Mouse (Mus musculus) limb, embryonic 15.5 days (tissue): ENCODE results near the gene Rpl26. TPM values are rescaled to one million over a fixed set of nuclear protein-coding genes. Genes with fewer than 3 reads are reported as not detected.

Experiments used
- ATAC-seq: fragments of 200-750 bp; cut with Nextera tagmentation; 2 replicates; pipeline ENCODE4 v1.8.0; 2017; ENCODE audit warnings: low read depth, moderate TSS enrichment; ENCODE audit not compliant: insufficient number of reproducible peaks, low FRiP score, low TSS enrichment
- H3K27ac ChIP-seq: fragments of 300-500 bp; sonication (generic); 2 replicates; pipeline ENCODE4 v1.5.1; 2015; ENCODE audit warnings: moderate library complexity, mild to moderate bottlenecking, inconsistent platforms
- H3K27me3 ChIP-seq: fragments of 300-500 bp; sonication (generic); 2 replicates; pipeline ENCODE4 v1.6.1; 2015; ENCODE audit warnings: inconsistent platforms
- H3K36me3 ChIP-seq: fragments of 300-500 bp; sonication (generic); 2 replicates; pipeline ENCODE4 v1.6.1; 2015; ENCODE audit warnings: inconsistent platforms
- H3K4me1 ChIP-seq: fragments of 300-500 bp; sonication (generic); 2 replicates; pipeline ENCODE4 v1.6.1; 2015; ENCODE audit warnings: inconsistent platforms
- H3K4me2 ChIP-seq: fragments of 300-500 bp; sonication (generic); 2 replicates; pipeline ENCODE4 v1.6.1; 2015; ENCODE audit warnings: mild to moderate bottlenecking, inconsistent platforms
- H3K4me3 ChIP-seq: fragments of 300-500 bp; sonication (generic); 2 replicates; pipeline ENCODE4 v1.5.1; 2015; ENCODE audit warnings: mild to moderate bottlenecking, inconsistent platforms
- H3K9ac ChIP-seq: fragments of 300-500 bp; sonication (generic); 2 replicates; pipeline ENCODE4 v1.6.1; 2015; ENCODE audit warnings: inconsistent platforms
- H3K9me3 ChIP-seq: fragments of 300-500 bp; sonication (generic); 2 replicates; pipeline ENCODE4 v1.6.1; 2016; ENCODE audit warnings: inconsistent platforms
- WGBS: fragments of 180-500 bp; shearing (Covaris S2); methylation state at CpG from one replicate; pipeline ENCODE4 v1.1.7; 2015; 5-methylcytosine and 5-hydroxymethylcytosine counted together
- polyA plus RNA-seq: library from polyadenylated mRNA; unstranded; fragments of >200 nt; fragmentation: Nextera tagmentation; extraction: Ambion mirVana; gene quantifications from 2 replicates; pipeline ENCODE4 v1.2.1, GENCODE M21; 2015

Gene Rpl26
- polyA plus RNA-seq, 1 experiment from 2014 or later, result 986 TPM

DNA sequence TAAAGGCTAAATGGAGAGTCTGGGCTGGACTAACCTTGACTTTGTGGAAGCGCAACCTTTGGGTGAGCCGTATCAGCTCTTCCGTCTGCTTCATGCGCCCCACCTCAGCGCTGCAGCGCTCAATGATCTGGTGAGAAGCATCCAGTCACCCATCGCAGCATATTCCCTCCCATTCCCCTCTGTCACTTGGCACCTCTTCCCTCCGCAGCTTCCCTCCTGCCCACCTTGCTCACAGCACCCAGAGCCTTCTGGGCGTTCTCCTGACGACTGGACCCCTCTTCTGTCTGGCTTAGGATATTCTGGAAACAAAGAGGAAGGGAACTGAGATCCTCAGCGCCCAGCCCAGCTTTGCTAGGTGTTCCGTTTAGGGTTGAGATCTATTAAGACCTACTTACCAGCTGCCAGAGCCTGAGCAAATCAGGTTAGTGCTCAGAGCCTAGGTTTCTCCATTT is 46.2 kb downstream of the Rpl26 start:
- Histone ChIP-seq H3K4me1 (peaks cover 7% of the 10 kb centered on the region), H3K36me3 (no peaks in the 10 kb centered on the region), H3K9ac (no peak overlapping the region), H3K27me3 (peaks cover 25% of the 10 kb centered on the region), H3K9me3 (no peaks in the 10 kb centered on the region), H3K4me3 (no peak overlapping the region), H3K4me2 (peak overlapping the region; percentile 15; the same call in 1 of the 2 replicates), H3K27ac (no peak overlapping the region)
- 7% methylated on average over 12 of the region's 12 CpGs for WGBS
- no peak for ATAC-seq

- WGBS, result 20% methylated on average over 13 of the region's 13 CpGs
- Histone ChIP-seq H3K27me3 (peaks cover 39% of the 10 kb centered on the region), H3K4me2 (peak overlapping the region; percentile 53), H3K27ac (no peak overlapping the region), H3K9ac (no peak overlapping the region), H3K4me3 (peak overlapping the region; percentile 33), H3K9me3 (no peaks in the 10 kb centered on the region), H3K4me1 (peaks cover 9% of the 10 kb centered on the region), H3K36me3 (no peaks in the 10 kb centered on the region)
- ATAC-seq, result no peak
These were observed 52.5 kb downstream of the Rpl26 start for GRCm38 (mm10) chr11:68953903-68954302.

GRCm38 (mm10) chr11:68954408-68954807 is 53.0 kb downstream of the Rpl26 start:
- Histone ChIP-seq H3K27me3 (peaks cover 39% of the 10 kb centered on the region), H3K4me3 (peak overlapping the region; percentile 33), H3K9ac (peak overlapping the region; percentile 28; the same call in 1 of the 2 replicates), H3K9me3 (no peaks in the 10 kb centered on the region), H3K27ac (no peak overlapping the region), H3K4me2 (peak overlapping the region; percentile 53), H3K36me3 (no peaks in the 10 kb centered on the region), H3K4me1 (peaks cover 9% of the 10 kb centered on the region)
- WGBS, result 4% methylated on average over 17 of the region's 17 CpGs
- no peak for ATAC-seq

DNA sequence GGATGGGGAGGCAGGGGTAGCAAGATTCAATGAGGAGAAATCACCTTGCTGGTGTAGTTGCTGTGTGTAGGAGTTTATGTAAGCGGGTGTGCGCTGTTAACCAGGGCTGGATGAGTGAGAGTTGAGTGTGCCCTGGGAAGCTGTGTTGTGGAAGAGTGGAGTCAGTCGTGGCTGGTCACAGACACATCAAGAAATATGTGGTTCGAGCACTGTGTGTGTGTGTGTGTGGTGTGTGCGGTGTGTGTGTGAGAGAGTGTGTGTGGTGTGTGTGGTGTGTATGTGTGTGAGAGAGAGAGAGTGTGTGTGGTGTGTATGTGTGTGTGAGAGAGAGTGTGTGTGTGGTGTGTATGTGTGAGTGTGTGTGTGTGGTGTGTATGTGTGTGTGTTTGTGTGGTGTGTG is 54.1 kb downstream of the Rpl26 start:
- H3K27ac ChIP-seq, result no peak overlapping the region
- H3K4me3 ChIP-seq, result no peak overlapping the region
- no peak for ATAC-seq
- no peaks in the 10 kb centered on the region for H3K36me3 ChIP-seq
- peak overlapping the region; percentile 53; the same call in 1 of the 2 replicates for H3K4me2 ChIP-seq
- H3K4me1 ChIP-seq, result peaks cover 9% of the 10 kb centered on the region
- H3K27me3 ChIP-seq, result peaks cover 39% of the 10 kb centered on the region
- WGBS, result 74% methylated on average over 5 of the region's 5 CpGs
- H3K9me3 ChIP-seq, result no peaks in the 10 kb centered on the region
- H3K9ac ChIP-seq, result no peak overlapping the region

- Histone ChIP-seq H3K27ac (0 out of 2 replicates have a peak overlapping the region, but pooled peaks have one; percentile 17), H3K36me3 (no peaks in the 10 kb centered on the region), H3K9me3 (no peaks in the 10 kb centered on the region), H3K4me3 (peak overlapping the region; percentile 19; the same call in 1 of the 2 replicates), H3K4me1 (peaks cover 9% of the 10 kb centered on the region), H3K27me3 (peaks cover 39% of the 10 kb centered on the region), H3K4me2 (no peak overlapping the region), H3K9ac (no peak overlapping the region)
- 30% methylated on average over 3 of the region's 3 CpGs for WGBS
- no peak for ATAC-seq
These were observed 54.7 kb downstream of the Rpl26 start for GRCm38 (mm10) chr11:68956107-68956506.

Other genes with a start within 250 kb of the Rpl26 start
- gene Myh10, start 210.0 kb upstream of the Rpl26 start, polyA plus RNA-seq, result 87.8 and 106 TPM in 2 replicates
- 124 and 128 TPM in 2 replicates for gene Ndel1, start 29.7 kb upstream of the Rpl26 start, polyA plus RNA-seq
- 4.2 and 5.1 TPM in 2 replicates for gene Rnf222, start 13.0 kb upstream of the Rpl26 start, polyA plus RNA-seq
- gene Odf4, start 25.5 kb downstream of the Rpl26 start, polyA plus RNA-seq, result not detected in 2 replicates
- 7.8 and 8.8 TPM in 2 replicates for gene Arhgef15, start 55.9 kb downstream of the Rpl26 start, polyA plus RNA-seq
- gene Slc25a35, start 66.5 kb downstream of the Rpl26 start, polyA plus RNA-seq, result 2.1 and 2.3 TPM in 2 replicates
- 39.0 and 42.1 TPM in 2 replicates for gene Rangrf, start 73.6 kb downstream of the Rpl26 start, polyA plus RNA-seq
- 23.6 and 25.0 TPM in 2 replicates for gene Pfas, start 106.9 kb downstream of the Rpl26 start, polyA plus RNA-seq
- 42.5 TPM in 2 replicates for gene Ctc1, start 114.3 kb downstream of the Rpl26 start, polyA plus RNA-seq
- 111 and 121 TPM in 2 replicates for gene Aurkb, start 144.1 kb downstream of the Rpl26 start, polyA plus RNA-seq
- 12.9 and 13.7 TPM in 2 replicates for gene Borcs6, start 158.1 kb downstream of the Rpl26 start, polyA plus RNA-seq
- 64.8 and 65.5 TPM in 2 replicates for gene Tmem107, start 169.2 kb downstream of the Rpl26 start, polyA plus RNA-seq
- gene Vamp2, start 186.9 kb downstream of the Rpl26 start, polyA plus RNA-seq, result 95.0 and 103 TPM in 2 replicates
- gene Per1, start 193.6 kb downstream of the Rpl26 start, polyA plus RNA-seq, result 24.3 and 28.9 TPM in 2 replicates
- 0.58 and 0.68 TPM in 2 replicates for gene Hes7, start 218.8 kb downstream of the Rpl26 start, polyA plus RNA-seq
- gene 9130213A22Rik, start 221.0 kb downstream of the Rpl26 start, polyA plus RNA-seq, result 0.40 and 0.49 TPM in 2 replicates
- gene Aloxe3, start 224.3 kb downstream of the Rpl26 start, polyA plus RNA-seq, result 11.7 and 14.9 TPM in 2 replicates